Mouse (Mus musculus): Measurements from ENCODE around the gene Ccno.

Ccno gene

DNA sequence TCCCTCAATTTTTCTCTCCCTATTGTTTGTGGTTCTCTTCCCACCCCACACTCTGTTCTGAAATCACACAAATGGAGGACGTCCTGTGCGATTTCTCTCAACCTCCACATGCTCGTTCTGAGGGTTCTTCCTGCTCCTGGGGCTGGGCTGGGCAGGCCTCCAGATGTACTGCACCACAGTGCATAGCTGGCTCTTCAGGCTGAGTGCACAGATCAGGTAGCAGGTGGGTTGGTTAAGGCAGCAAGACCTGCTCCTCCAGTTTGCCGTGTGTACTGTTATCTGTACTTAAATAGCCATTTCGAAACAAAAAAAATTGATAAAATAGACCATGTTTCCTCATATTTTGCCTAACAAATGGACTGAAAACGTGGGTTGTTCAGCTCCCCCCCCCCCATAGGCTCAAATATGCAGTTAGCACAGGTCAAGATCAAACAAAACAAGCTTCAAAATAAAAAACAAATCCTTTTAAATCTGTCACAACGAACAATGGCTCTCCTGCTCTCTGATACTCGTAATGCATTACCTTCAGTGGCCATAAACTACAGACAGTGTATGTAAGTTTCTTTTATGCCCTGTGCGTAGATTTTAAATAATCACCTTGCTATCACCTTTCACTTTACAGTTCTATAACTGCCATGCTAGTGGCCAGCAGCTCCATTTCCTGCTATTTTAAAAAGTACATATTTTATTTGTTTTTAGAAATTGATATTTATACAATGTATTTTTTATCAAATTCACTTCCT is 13.1 kb downstream of the Ccno start:
- DNase-seq (ENCODE audit: low read depth, low spot score), result peak; percentile 69

GRCm38 (mm10) chr13:113012683-113013082 is 25.1 kb downstream of the Ccno start:
- no peak for DNase-seq (ENCODE audit: low read depth, low spot score)

DNA sequence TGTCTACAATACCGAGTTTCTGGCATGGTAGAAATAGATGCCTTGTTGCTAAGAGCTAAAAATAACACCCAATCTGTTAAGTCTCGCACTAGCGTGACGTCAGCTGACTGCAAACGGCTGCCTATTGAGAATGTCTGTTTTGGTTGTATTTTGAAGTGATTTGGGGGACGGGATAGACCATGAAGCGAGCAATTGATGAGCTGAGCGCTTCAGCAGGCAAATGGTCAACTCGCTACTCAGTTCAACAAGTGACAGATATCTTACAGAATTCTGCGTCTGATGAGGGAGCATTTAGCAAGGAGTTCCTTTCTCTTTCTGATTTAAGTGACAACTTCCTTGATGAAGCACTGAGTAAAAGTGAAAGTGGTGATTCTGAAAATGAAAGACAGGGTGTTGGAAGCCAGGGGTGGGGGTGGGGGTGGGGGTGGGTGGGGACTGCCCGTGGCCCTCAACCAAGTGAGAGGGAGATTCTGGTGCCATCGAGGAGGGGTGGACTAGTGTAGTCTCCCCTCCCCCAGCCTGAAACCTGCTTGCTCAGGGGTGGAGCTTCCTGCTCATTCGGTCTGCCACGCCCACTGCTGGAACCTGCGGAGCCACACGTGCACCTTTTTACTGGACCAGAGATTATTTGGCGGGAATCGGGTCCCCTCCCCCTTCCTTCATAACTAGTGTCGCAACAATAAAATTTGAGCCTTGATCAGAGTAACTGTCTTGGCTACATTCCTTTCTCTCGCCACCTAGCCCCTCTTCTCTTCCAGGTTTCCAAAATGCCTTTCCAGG is 25.8 kb downstream of the Ccno start:
- peak; percentile 91 for DNase-seq (ENCODE audit: low read depth, low spot score)

DNA sequence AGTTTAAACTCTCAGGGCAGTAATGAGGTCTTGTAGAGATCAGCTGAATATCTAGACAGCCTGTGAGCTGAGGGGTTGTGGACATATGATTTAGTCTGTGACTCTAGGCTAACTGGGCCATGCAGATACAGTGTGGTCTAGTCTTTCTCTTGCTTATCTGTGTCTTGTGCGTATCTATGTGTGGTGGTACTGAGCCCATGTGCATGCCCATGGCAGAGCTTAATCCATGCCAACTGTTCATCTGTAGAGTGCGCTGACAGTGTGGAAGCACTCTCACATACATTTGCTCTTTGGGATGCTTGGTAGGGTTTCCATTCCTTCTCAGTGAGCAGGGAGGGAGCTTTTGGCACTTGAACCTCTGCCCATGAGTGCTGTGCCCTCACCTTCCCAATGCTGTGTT is 33.9 kb downstream of the Ccno start:
- no peak for DNase-seq (ENCODE audit: low read depth, low spot score)

DNA sequence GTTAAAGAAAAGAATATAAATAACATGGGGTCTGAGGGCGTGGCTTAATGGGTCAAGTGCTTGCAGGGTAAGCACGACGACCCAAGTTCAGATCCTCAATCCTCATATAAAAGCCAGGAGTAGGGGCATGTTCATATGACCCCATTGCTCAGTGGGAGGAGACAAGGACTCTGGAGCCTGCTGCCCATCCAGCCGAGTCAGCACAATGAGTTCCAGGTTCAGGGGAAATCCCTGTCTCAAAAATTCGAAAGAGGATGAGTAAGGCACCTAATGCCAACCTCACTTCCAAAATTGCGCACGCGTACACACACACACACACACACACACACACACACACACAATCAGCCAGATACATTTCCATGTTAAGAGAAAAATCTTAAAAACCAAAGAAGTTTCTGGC is 34.9 kb downstream of the Ccno start:
- no peak for DNase-seq (ENCODE audit: low read depth, low spot score)

DNA sequence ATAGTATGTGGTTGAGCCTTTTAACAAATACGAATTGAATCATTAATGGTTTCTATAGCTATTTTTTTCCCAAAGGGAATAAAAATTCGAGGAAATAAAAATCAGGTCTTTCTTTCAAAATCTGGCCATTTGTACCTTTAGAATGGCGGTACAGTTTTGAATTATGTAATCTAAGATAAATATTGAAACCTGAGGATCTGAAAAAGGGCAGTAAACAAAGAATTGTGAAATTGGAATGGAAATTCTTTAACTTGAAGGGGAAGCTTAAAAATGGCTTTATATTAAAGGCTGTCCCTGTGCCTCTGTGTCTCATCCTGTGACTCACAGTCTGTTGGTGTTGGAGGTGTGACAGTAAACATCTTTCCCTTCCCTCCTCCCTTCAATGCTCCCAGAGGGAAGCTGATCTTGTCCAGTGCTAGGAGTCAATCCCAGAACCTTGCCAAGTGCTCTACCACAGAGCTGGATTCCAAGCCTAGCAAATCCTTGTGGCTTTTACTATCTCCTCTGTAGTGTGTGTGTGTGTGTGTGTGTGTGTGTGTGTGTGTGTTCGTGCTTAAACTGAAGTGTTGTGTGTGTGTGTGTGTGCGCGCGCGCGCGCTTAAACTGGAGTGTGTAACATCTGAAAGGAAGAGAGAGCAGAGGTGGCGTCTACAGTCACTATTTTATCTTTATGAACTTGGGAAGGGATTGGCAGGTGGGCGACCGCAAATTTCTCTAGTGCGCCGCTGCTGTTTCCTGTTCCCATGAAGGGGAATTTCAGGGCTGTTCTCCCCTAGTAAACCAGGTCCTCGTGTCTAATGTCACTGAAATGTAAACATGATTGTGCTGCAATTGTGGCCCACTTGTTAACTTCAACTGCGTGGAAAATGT is 35.9 kb downstream of the Ccno start:
- DNase-seq (ENCODE audit: low read depth, low spot score), result peak; percentile 43

DNA sequence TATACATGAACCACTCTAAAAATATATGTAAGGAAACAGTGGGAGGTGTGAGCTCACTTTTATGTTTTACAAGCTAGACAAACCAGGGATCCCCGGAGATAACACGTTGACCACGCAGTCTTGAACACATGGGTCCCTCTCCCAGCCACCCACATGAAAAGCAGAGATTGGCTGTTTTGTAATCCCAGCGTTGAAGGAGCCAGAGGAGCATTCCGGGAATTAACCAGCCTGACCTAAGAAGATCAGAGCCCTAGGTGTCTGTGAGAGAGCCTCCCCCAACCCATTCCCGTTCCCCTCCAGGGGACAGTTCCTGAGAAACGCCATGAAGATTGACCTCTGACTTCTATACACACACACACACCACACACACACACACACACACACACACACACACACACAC is 43.7 kb downstream of the Ccno start:
- DNase-seq (ENCODE audit: low read depth, low spot score), result no peak

DNA sequence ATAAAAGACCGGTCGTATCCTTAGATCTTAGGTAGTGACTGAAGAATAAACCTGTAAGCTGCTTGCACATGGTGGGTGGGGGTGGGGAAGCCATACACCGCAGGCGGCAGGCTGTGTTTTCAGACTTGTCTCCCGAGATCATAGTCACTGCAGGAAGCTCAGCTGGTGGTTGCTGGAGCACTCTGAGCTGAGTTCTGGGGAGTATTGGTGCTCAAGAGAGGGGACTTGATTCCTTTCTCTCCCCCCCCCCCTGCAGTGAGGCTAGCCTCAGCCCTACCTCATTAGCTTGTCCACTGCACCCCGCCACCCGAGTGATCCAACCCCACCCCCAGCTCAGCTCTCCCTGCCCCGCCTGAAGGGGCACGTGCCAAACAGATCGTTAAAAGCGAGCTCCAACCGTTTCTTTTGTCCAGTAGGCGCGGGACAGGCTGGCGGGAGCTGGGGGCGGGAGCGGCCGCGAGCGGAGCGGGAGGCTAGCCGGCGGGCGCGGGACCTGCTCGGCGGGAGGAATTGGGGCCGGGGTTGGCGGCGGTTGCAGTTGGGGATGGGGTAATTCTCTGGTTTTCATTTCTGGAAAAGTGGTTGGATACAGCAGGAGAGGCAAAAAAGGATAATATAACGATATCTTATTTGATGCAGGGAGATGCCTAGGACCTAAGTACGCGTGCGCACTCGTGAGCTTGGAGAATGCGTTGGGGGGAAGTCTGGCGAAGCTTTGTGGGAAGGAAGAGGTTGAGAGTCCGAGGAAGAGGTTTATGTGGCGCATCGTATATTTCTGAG is 44.4 kb downstream of the Ccno start:
- DNase-seq (ENCODE audit: low read depth, low spot score), result no peak

GRCm38 (mm10) chr13:113032831-113033230 is 45.2 kb downstream of the Ccno start:
- DNase-seq (ENCODE audit: low read depth, low spot score), result no peak

- no peak for DNase-seq (ENCODE audit: low read depth, low spot score)
These were observed 46.8 kb downstream of the Ccno start for GRCm38 (mm10) chr13:113034271-113034886.

GRCm38 (mm10) chr13:113034950-113035421 is 47.4 kb downstream of the Ccno start, which contains the start of gene Cdc20b:
Gene Cdc20b (plus strand): TSS chr13:113035111.
- DNase-seq (ENCODE audit: low read depth, low spot score), result peak; percentile 82

- peak; percentile 88 for DNase-seq (ENCODE audit: low read depth, low spot score)
These were observed 48.2 kb downstream of the Ccno start for GRCm38 (mm10) chr13:113035852-113036251.

All from A20 (cell line).